Mouse (Mus musculus) intestine, embryonic 16.5 days (tissue): ENCODE results near the gene Zfand2b. TPM values are rescaled to one million over a fixed set of nuclear protein-coding genes. Genes with fewer than 3 reads are reported as not detected.

Source experiments
- ATAC-seq: fragments of 200-750 bp; cut with Nextera tagmentation; 2 replicates; pipeline ENCODE4 v1.8.0; 2017; ENCODE audit warnings: moderate TSS enrichment, moderate library complexity
- H3K27ac ChIP-seq: fragments of 300-500 bp; sonication (generic); 2 replicates; pipeline ENCODE4 v1.5.1; 2014; ENCODE audit warnings: mild to moderate bottlenecking, low read length
- H3K27me3 ChIP-seq: fragments of 300-500 bp; sonication (generic); replicated peaks from 2 replicates; pipeline ENCODE4 v1.6.1; 2014; ENCODE audit warnings: low read length, control low read depth, mixed read lengths; ENCODE audit not compliant: control insufficient read depth, insufficient read depth
- H3K36me3 ChIP-seq: fragments of 300-500 bp; sonication (generic); 2 replicates; pipeline ENCODE4 v1.6.1; 2014; ENCODE audit warnings: low read length, control low read depth; ENCODE audit not compliant: control insufficient read depth, insufficient read depth
- H3K4me1 ChIP-seq: fragments of 300-500 bp; sonication (generic); 2 replicates; pipeline ENCODE4 v1.6.1; 2014; ENCODE audit warnings: low read length, control low read depth, mixed read lengths; ENCODE audit not compliant: control insufficient read depth, insufficient read depth
- H3K4me2 ChIP-seq: fragments of 300-500 bp; sonication (generic); 2 replicates; pipeline ENCODE4 v1.6.1; 2014; ENCODE audit warnings: low read depth, low read length, control low read depth
- H3K4me3 ChIP-seq: fragments of 300-500 bp; sonication (generic); 2 replicates; pipeline ENCODE4 v1.5.1; 2014; ENCODE audit warnings: mild to moderate bottlenecking, low read length
- H3K9ac ChIP-seq: fragments of 300-500 bp; sonication (generic); 2 replicates; pipeline ENCODE4 v1.6.1; 2014; ENCODE audit warnings: low read depth, low read length
- H3K9me3 ChIP-seq: fragments of 300-500 bp; sonication (generic); 2 replicates; pipeline ENCODE4 v1.6.1; 2016; ENCODE audit warnings: low read length, control low read depth; ENCODE audit not compliant: control insufficient read depth
- WGBS: fragments of 180-500 bp; shearing (Covaris S2); extraction: QIAGEN DNeasy Blood & Tissue Kit; methylation state at CpG from one replicate; pipeline ENCODE4 v1.1.7; 2014; 5-methylcytosine and 5-hydroxymethylcytosine counted together
- polyA plus RNA-seq: library from polyadenylated mRNA; unstranded; fragments of >200 nt; fragmentation: Nextera tagmentation; extraction: Ambion mirVana; gene quantifications from 2 replicates; pipeline ENCODE4 v1.2.1, GENCODE M21; 2015

The Zfand2b gene
- polyA plus RNA-seq, 1 experiment from 2014 or later: 53.2 TPM

- Histone ChIP-seq H3K27ac (0 out of 2 replicates have a peak within 1 kb of the TSS, but pooled peaks have one; percentile 42), H3K4me3 (peak within 1 kb of the TSS; percentile 90), H3K9me3 (no peaks in the 10 kb centered on the region), H3K4me1 (peaks cover 55% of the 10 kb centered on the region), H3K4me2 (peak within 1 kb of the TSS; percentile 87), H3K36me3 (peaks cover 14% of the 10 kb centered on the region), H3K27me3 (no peaks in the 10 kb centered on the region), H3K9ac (peak within 1 kb of the TSS; percentile 96)
- peak; percentile 86 for ATAC-seq
- 5% methylated on average over 42 of the region's 42 CpGs for WGBS
These were observed 42.0 kb downstream of the Zfand2b start, which contains the start of the genes Glb1l and Stk16 for GRCm38 (mm10) chr1:75210136-75211087. TSS of gene Glb1l (minus strand) at chr1:75210813. TSS of gene Stk16 (plus strand) at chr1:75210838.

- Histone ChIP-seq H3K4me3 (peak overlapping the region; percentile 90), H3K9ac (peak overlapping the region; percentile 96), H3K27ac (0 out of 2 replicates have a peak overlapping the region, but pooled peaks have one; percentile 42), H3K36me3 (peaks cover 21% of the 10 kb centered on the region), H3K4me1 (peaks cover 55% of the 10 kb centered on the region), H3K27me3 (no peaks in the 10 kb centered on the region), H3K9me3 (no peaks in the 10 kb centered on the region), H3K4me2 (peak overlapping the region; percentile 87)
- no peak for ATAC-seq
- 10% methylated on average over 17 of the region's 17 CpGs for WGBS
These were observed 42.8 kb downstream of the Zfand2b start for GRCm38 (mm10) chr1:75211141-75211708.

- Histone ChIP-seq H3K4me2 (0 out of 2 replicates have a peak overlapping the region, but pooled peaks have one; percentile 8), H3K36me3 (peaks cover 21% of the 10 kb centered on the region), H3K4me1 (peaks cover 57% of the 10 kb centered on the region), H3K9me3 (no peaks in the 10 kb centered on the region), H3K27ac (no peak overlapping the region), H3K9ac (no peak overlapping the region), H3K4me3 (no peak overlapping the region), H3K27me3 (no peaks in the 10 kb centered on the region)
- 61% methylated on average over 4 of the region's 4 CpGs for WGBS
- no peak for ATAC-seq
These were observed 44.1 kb downstream of the Zfand2b start for GRCm38 (mm10) chr1:75212542-75212941.

- Histone ChIP-seq H3K9me3 (no peaks in the 10 kb centered on the region), H3K9ac (no peak overlapping the region), H3K27me3 (no peaks in the 10 kb centered on the region), H3K4me2 (0 out of 2 replicates have a peak overlapping the region, but pooled peaks have one; percentile 8), H3K4me1 (peaks cover 60% of the 10 kb centered on the region), H3K4me3 (no peak overlapping the region), H3K36me3 (peaks cover 21% of the 10 kb centered on the region), H3K27ac (peak overlapping the region; percentile 89; the same call in 1 of the 2 replicates)
- peak; percentile 3; the same call in 1 of the 2 replicates for ATAC-seq
- 75% methylated on average over 7 of the region's 7 CpGs for WGBS
These were observed 44.6 kb downstream of the Zfand2b start for GRCm38 (mm10) chr1:75213096-75213495.

- WGBS: 41% methylated on average over 2 of the region's 2 CpGs
- H3K36me3 ChIP-seq: peaks cover 21% of the 10 kb centered on the region
- peak overlapping the region; percentile 89 for H3K27ac ChIP-seq
- ATAC-seq: peak; percentile 62
- peaks cover 56% of the 10 kb centered on the region for H3K4me1 ChIP-seq
- peak overlapping the region; percentile 34; the same call in 1 of the 2 replicates for H3K9ac ChIP-seq
- no peaks in the 10 kb centered on the region for H3K9me3 ChIP-seq
- H3K4me2 ChIP-seq: peak overlapping the region; percentile 14; the same call in 1 of the 2 replicates
- H3K4me3 ChIP-seq: peak overlapping the region; percentile 13; the same call in 1 of the 2 replicates
- peaks cover 7% of the 10 kb centered on the region; the same call in 1 of the 2 replicates for H3K27me3 ChIP-seq
These were observed 46.0 kb downstream of the Zfand2b start for GRCm38 (mm10) chr1:75214442-75214841.

- 55% methylated on average over 5 of the region's 5 CpGs for WGBS
- H3K36me3 ChIP-seq: peaks cover 21% of the 10 kb centered on the region
- 0 out of 2 replicates have a peak overlapping the region, but pooled peaks have one; percentile 16 for H3K4me2 ChIP-seq
- peaks cover 57% of the 10 kb centered on the region for H3K4me1 ChIP-seq
- ATAC-seq: no peak
- H3K27me3 ChIP-seq: peaks cover 11% of the 10 kb centered on the region; the same call in 1 of the 2 replicates
- no peak overlapping the region for H3K4me3 ChIP-seq
- peak overlapping the region; percentile 89 for H3K27ac ChIP-seq
- no peaks in the 10 kb centered on the region for H3K9me3 ChIP-seq
- H3K9ac ChIP-seq: no peak overlapping the region
These were observed 46.4 kb downstream of the Zfand2b start for GRCm38 (mm10) chr1:75214886-75215285.

GRCm38 (mm10) chr1:75215785-75216184, 47.3 kb downstream of the Zfand2b start:
- no peak for ATAC-seq
- H3K4me3 ChIP-seq: no peak overlapping the region
- no peak overlapping the region for H3K27ac ChIP-seq
- no peaks in the 10 kb centered on the region for H3K9me3 ChIP-seq
- H3K9ac ChIP-seq: no peak overlapping the region
- H3K36me3 ChIP-seq: peaks cover 21% of the 10 kb centered on the region
- H3K27me3 ChIP-seq: peaks cover 19% of the 10 kb centered on the region; the same call in 1 of the 2 replicates
- peaks cover 53% of the 10 kb centered on the region for H3K4me1 ChIP-seq
- WGBS: 92% methylated on average over 9 of the region's 9 CpGs
- H3K4me2 ChIP-seq: no peak overlapping the region

GRCm38 (mm10) chr1:75216797-75217585, 48.5 kb downstream of the Zfand2b start:
- peak overlapping the region; percentile 99 for H3K4me2 ChIP-seq
- H3K9me3 ChIP-seq: no peaks in the 10 kb centered on the region
- WGBS: 74% methylated on average over 13 of the region's 13 CpGs
- no peak for ATAC-seq
- H3K27ac ChIP-seq: peak overlapping the region; percentile 80
- H3K9ac ChIP-seq: peak overlapping the region; percentile 39
- peaks cover 21% of the 10 kb centered on the region; the same call in 1 of the 2 replicates for H3K27me3 ChIP-seq
- H3K4me1 ChIP-seq: peaks cover 46% of the 10 kb centered on the region
- peak overlapping the region; percentile 64 for H3K4me3 ChIP-seq
- H3K36me3 ChIP-seq: peaks cover 21% of the 10 kb centered on the region
